Mouse (Mus musculus): Measurements from ENCODE around the gene Pgm5. TPM values are rescaled to one million over a fixed set of nuclear protein-coding genes. Genes with fewer than 3 reads are reported as not detected.

Pgm5 gene
- polyA plus RNA-seq, 1 experiment: 0.18 TPM

DNA sequence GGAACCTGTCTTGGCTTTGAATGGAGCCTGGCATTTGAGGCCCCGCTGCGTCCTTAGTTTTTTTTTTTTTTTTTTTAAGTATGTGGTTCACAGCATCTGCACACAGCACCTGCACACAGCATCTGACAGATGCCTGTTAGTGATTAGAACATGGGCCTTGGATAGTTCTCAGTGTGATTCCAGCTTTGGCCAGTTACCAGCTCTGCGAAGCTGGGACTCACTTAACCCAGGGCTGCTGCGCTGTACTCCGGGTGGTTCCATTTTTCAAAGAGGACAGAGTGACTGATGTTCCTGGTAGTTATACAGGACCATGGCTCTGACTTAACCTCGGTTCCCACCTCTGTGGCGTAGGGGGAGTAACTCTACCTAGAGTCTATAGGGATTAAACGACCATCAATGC, 211.2 kb downstream of the Pgm5 start:
- TF ChIP-seq EP300 (IDR thresholded peaks at IDR 0.05; ENCODE audit: insufficient read depth, low read depth, low read length) (no peak), POLR2A (IDR thresholded peaks at IDR 0.05; ENCODE audit: insufficient read depth, low read length) (no peak), CTCF (IDR thresholded peaks at IDR 0.05; ENCODE audit: low read depth, low read length) (no peak)
- H3K9ac ChIP-seq (ENCODE audit: low read depth, poor library complexity, severe bottlenecking): no peak overlapping the region
- no peak overlapping the region for H3K4me3 ChIP-seq (ENCODE audit: low read depth, low read length)
- no peak overlapping the region for H3K27ac ChIP-seq (ENCODE audit: insufficient read depth, low read length)
- no peaks in the 10 kb centered on the region for H3K36me3 ChIP-seq (ENCODE audit: control insufficient read depth, insufficient read depth, low read length, poor library complexity, severe bottlenecking)
- no peaks in the 10 kb centered on the region for H3K27me3 ChIP-seq (ENCODE audit: control insufficient read depth, insufficient read depth, low read length, poor library complexity, severe bottlenecking)
- H3K4me1 ChIP-seq (ENCODE audit: control insufficient read depth, insufficient read depth, low read length): no peaks in the 10 kb centered on the region
- H3K9me3 ChIP-seq (replicated peaks; ENCODE audit: control insufficient read depth, insufficient read depth, low read length, poor library complexity, severe bottlenecking): no peaks in the 10 kb centered on the region

DNA sequence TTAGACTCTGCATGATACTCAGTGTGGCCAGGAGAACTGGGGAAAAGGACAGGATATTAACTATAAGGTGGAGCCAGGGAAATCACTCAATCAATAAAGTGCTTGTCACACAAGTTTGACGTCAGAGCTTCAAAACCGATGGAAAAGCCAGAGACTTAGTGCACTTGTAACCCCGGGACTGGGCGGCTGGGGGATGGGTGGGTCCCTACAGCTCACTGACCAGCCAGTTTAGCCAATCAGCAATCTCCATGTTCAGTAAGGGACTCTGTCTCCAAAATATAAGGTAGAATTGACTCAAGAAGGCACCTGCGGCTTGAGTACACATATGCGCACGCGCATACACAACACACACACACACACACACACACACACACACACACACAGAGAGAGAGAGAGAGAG, 213.6 kb downstream of the Pgm5 start:
- TF ChIP-seq EP300 (IDR thresholded peaks at IDR 0.05; ENCODE audit: insufficient read depth, low read depth, low read length): no peak
- TF ChIP-seq POLR2A (IDR thresholded peaks at IDR 0.05; ENCODE audit: insufficient read depth, low read length): no peak
- TF ChIP-seq CTCF (IDR thresholded peaks at IDR 0.05; ENCODE audit: low read depth, low read length): no peak
- Histone ChIP-seq H3K36me3 (ENCODE audit: control insufficient read depth, insufficient read depth, low read length, poor library complexity, severe bottlenecking) (no peaks in the 10 kb centered on the region), H3K27ac (ENCODE audit: insufficient read depth, low read length) (no peak overlapping the region), H3K9ac (ENCODE audit: low read depth, poor library complexity, severe bottlenecking) (no peak overlapping the region), H3K4me1 (ENCODE audit: control insufficient read depth, insufficient read depth, low read length) (no peaks in the 10 kb centered on the region), H3K4me3 (ENCODE audit: low read depth, low read length) (no peak overlapping the region), H3K27me3 (ENCODE audit: control insufficient read depth, insufficient read depth, low read length, poor library complexity, severe bottlenecking) (no peaks in the 10 kb centered on the region), H3K9me3 (replicated peaks; ENCODE audit: control insufficient read depth, insufficient read depth, low read length, poor library complexity, severe bottlenecking) (no peaks in the 10 kb centered on the region)

DNA sequence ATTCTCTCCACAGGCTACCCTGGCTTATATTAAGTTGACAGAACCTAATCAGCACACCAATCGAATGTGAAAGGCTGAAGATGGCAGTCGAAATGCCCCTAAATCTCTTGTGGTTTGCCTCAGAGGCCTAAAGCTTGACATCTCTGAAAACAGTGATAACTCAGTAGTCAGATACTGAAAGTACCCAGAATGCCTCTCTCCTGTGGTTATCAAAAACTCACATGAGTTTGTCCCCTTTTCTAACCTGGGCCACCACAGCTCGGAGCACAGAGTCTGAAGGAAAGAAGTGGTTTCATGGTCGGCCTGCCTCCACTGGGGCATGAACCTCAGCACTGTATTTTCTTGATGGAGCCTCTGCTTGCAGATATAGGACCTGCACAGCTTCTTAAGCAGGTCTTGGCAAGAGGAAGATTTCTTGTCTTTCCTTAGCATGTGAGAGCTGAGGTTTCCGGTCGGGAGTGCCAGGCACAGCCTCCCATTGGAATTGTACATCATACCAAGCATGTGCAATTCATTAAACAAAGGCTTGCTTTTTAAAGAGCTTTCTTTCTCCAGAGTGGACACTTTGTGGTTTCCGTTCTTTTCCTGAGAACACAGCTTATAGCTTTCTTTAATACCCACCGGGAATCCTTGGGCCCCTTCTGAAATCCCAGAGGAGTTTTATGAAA, 215.4 kb downstream of the Pgm5 start:
- Histone ChIP-seq H3K4me3 (ENCODE audit: low read depth, low read length) (no peak overlapping the region), H3K36me3 (ENCODE audit: control insufficient read depth, insufficient read depth, low read length, poor library complexity, severe bottlenecking) (no peaks in the 10 kb centered on the region), H3K9me3 (replicated peaks; ENCODE audit: control insufficient read depth, insufficient read depth, low read length, poor library complexity, severe bottlenecking) (no peaks in the 10 kb centered on the region), H3K27me3 (ENCODE audit: control insufficient read depth, insufficient read depth, low read length, poor library complexity, severe bottlenecking) (no peaks in the 10 kb centered on the region; the same call in 1 of the 2 replicates), H3K9ac (ENCODE audit: low read depth, poor library complexity, severe bottlenecking) (no peak overlapping the region), H3K4me1 (ENCODE audit: control insufficient read depth, insufficient read depth, low read length) (no peaks in the 10 kb centered on the region), H3K27ac (ENCODE audit: insufficient read depth, low read length) (no peak overlapping the region)
- no peak for TF ChIP-seq CTCF (IDR thresholded peaks at IDR 0.05; ENCODE audit: low read depth, low read length)
- no peak for TF ChIP-seq EP300 (IDR thresholded peaks at IDR 0.05; ENCODE audit: insufficient read depth, low read depth, low read length)
- no peak for TF ChIP-seq POLR2A (IDR thresholded peaks at IDR 0.05; ENCODE audit: insufficient read depth, low read length)

DNA sequence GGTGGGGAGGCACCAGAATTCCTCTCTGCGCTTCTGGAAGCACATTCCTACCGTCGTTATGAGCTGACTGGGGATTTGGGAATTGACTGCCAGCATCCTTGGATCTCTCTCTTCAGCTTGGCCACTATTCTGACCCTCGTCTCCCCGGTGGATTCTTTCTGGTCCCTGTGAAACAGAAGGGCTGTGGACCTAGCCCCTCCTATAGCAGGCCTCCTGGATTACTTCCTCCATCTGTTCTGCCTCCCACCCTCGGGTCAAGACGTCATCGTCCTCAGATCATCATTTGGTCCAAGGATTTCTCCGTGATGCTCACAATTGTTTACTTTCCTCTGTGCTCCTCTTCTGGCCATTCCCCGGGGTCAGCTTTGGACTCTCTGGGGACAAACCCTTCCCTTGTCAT, 216.7 kb downstream of the Pgm5 start:
- Histone ChIP-seq H3K27me3 (ENCODE audit: control insufficient read depth, insufficient read depth, low read length, poor library complexity, severe bottlenecking) (no peaks in the 10 kb centered on the region; the same call in 1 of the 2 replicates), H3K9ac (ENCODE audit: low read depth, poor library complexity, severe bottlenecking) (no peak overlapping the region), H3K9me3 (replicated peaks; ENCODE audit: control insufficient read depth, insufficient read depth, low read length, poor library complexity, severe bottlenecking) (no peaks in the 10 kb centered on the region), H3K4me3 (ENCODE audit: low read depth, low read length) (no peak overlapping the region), H3K27ac (ENCODE audit: insufficient read depth, low read length) (no peak overlapping the region), H3K4me1 (ENCODE audit: control insufficient read depth, insufficient read depth, low read length) (no peaks in the 10 kb centered on the region), H3K36me3 (ENCODE audit: control insufficient read depth, insufficient read depth, low read length, poor library complexity, severe bottlenecking) (no peaks in the 10 kb centered on the region)
- TF ChIP-seq EP300 (IDR thresholded peaks at IDR 0.05; ENCODE audit: insufficient read depth, low read depth, low read length) (no peak), POLR2A (IDR thresholded peaks at IDR 0.05; ENCODE audit: insufficient read depth, low read length) (no peak), CTCF (IDR thresholded peaks at IDR 0.05; ENCODE audit: low read depth, low read length) (no peak)

DNA sequence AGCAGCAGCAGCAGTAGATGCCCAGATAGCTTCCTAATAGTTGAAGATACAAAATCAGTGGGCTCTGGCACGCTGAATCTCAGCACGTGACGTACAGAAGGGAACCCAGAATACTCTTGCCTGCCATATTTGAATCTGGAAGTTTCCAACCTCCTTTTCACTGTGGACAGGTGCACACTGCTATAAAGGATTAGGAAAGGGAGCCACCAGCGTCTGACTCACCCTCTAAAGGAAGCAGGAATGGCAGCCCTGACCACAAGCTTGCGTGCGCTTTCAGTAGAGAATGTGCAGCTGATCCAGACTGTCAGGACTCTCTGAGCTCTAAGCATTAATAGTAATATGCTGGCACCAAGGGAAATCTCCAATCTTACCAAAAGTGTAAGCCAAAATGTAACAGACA, 220.7 kb downstream of the Pgm5 start:
- H3K36me3 ChIP-seq (ENCODE audit: control insufficient read depth, insufficient read depth, low read length, poor library complexity, severe bottlenecking): no peaks in the 10 kb centered on the region
- TF ChIP-seq EP300 (IDR thresholded peaks at IDR 0.05; ENCODE audit: insufficient read depth, low read depth, low read length) (no peak), POLR2A (IDR thresholded peaks at IDR 0.05; ENCODE audit: insufficient read depth, low read length) (no peak)
- no peaks in the 10 kb centered on the region; the same call in 1 of the 2 replicates for H3K27me3 ChIP-seq (ENCODE audit: control insufficient read depth, insufficient read depth, low read length, poor library complexity, severe bottlenecking)
- no peaks in the 10 kb centered on the region for H3K4me1 ChIP-seq (ENCODE audit: control insufficient read depth, insufficient read depth, low read length)
- no peaks in the 10 kb centered on the region for H3K9me3 ChIP-seq (replicated peaks; ENCODE audit: control insufficient read depth, insufficient read depth, low read length, poor library complexity, severe bottlenecking)
- H3K4me3 ChIP-seq (ENCODE audit: low read depth, low read length): no peak overlapping the region
- H3K9ac ChIP-seq (ENCODE audit: low read depth, poor library complexity, severe bottlenecking): no peak overlapping the region
- no peak overlapping the region for H3K27ac ChIP-seq (ENCODE audit: insufficient read depth, low read length)

DNA sequence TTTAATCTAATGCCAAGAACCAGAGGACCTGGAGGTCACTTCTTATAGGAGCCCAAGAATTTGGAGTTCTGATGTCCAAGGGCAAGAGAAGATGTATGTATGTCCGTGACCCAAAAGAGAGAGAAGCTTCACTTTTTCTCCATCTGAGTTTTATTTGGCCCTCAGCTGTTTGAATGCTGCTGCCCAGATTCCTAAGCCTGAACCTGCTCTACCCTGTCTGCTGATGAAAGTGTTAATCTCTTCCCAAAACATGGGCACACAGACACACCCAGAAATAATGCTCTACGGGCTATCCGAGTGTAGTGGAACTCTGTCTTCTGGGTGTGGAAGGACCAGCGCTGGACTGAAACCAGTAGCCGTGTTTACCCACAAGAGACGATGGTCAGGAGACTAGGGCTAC, 223.7 kb downstream of the Pgm5 start:
- H3K4me1 ChIP-seq (ENCODE audit: control insufficient read depth, insufficient read depth, low read length): no peaks in the 10 kb centered on the region
- TF ChIP-seq EP300 (IDR thresholded peaks at IDR 0.05; ENCODE audit: insufficient read depth, low read depth, low read length) (no peak), POLR2A (IDR thresholded peaks at IDR 0.05; ENCODE audit: insufficient read depth, low read length) (no peak), CTCF (IDR thresholded peaks at IDR 0.05; ENCODE audit: low read depth, low read length) (no peak)
- no peaks in the 10 kb centered on the region for H3K9me3 ChIP-seq (replicated peaks; ENCODE audit: control insufficient read depth, insufficient read depth, low read length, poor library complexity, severe bottlenecking)
- no peaks in the 10 kb centered on the region; the same call in 1 of the 2 replicates for H3K27me3 ChIP-seq (ENCODE audit: control insufficient read depth, insufficient read depth, low read length, poor library complexity, severe bottlenecking)
- no peak overlapping the region for H3K27ac ChIP-seq (ENCODE audit: insufficient read depth, low read length)
- no peaks in the 10 kb centered on the region for H3K36me3 ChIP-seq (ENCODE audit: control insufficient read depth, insufficient read depth, low read length, poor library complexity, severe bottlenecking)
- H3K9ac ChIP-seq (ENCODE audit: low read depth, poor library complexity, severe bottlenecking): no peak overlapping the region
- H3K4me3 ChIP-seq (ENCODE audit: low read depth, low read length): no peak overlapping the region

Measured in ES-Bruce4 (cell line).